Mouse (Mus musculus): ENCODE results near the gene Olfr1413.

The Olfr1413 gene

DNA sequence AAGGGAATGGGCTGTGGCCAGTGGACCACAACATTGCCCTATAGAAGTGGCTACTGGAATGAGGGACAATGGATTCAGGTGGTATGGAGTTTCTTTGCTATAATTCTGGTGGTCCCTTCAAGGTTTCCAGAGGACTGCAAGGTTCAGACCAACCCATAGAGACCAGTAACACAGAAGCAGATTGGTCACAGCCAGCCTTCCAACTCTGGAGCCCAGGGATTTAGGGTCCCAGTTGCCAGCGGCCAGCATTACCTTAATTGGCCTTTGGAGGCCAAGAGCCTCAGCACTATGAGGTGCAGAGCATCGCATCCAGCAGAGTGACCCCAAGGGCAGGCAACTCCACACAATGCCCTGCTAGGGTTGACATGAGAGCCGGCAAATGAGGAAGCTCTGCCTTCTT, at the start of gene Olfr1413:
Gene Olfr1413 (plus strand): TSS at position 301 of the 400 bp plus-strand sequence.
- in situ Hi-C loops (cut with MboI; ENCODE audit: unreplicated experiment in 2 of 2): no loop called here

DNA sequence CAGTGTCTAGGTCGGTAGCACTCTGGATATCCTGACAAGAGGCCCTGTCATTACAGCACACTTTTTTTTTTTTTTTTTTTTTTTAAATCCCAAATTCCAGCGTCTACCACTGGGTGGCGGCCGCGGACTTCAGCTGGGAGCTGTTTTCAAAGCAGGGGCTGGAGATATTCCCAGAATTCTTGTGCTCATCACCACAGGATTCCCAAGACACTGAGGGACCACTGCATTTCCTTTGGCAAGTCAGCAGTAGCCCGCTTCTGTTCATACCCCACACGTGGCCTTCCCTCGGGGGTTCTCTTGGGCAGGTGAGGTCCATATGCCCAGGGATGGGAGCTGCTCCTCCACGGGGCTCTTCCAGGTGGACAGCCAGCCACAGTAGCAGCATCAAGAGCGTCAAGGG, 49.7 kb upstream of the Olfr1413 start:
- in situ Hi-C loops (cut with MboI; ENCODE audit: unreplicated experiment in 2 of 2): no loop called here

GRCm38 (mm10) chr1:92523764-92524163, 47.4 kb upstream of the Olfr1413 start:
- in situ Hi-C loops (cut with MboI; ENCODE audit: unreplicated experiment in 2 of 2): no loop called here

- in situ Hi-C loops (cut with MboI; ENCODE audit: unreplicated experiment in 2 of 2): no loop called here
Observed at GRCm38 (mm10) chr1:92536972-92537371, 34.1 kb upstream of the Olfr1413 start.

DNA sequence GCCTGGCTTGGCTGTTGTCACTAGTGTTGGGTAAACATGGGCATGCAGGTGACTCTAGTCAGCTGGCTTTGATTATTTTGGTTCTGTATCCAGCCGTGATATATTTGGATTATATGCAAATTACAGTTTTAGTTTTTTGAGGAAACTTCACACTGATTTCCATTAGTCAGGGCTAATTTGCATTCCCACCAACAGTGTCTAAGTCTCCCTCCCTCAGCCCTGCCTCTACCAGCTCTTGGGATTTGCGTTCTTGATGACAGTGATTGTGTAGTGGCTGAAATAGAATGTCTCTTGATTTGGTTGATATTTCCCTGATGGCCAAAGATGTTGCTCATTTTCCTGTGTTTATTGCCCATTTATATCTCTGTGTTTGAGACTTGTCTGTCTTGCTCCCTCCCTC, 32.1 kb upstream of the Olfr1413 start:
- in situ Hi-C loops (cut with MboI; ENCODE audit: unreplicated experiment in 2 of 2): no loop called here

- in situ Hi-C loops (cut with MboI; ENCODE audit: unreplicated experiment in 2 of 2): no loop called here
Observed at GRCm38 (mm10) chr1:92545929-92546328, 25.2 kb upstream of the Olfr1413 start.

DNA sequence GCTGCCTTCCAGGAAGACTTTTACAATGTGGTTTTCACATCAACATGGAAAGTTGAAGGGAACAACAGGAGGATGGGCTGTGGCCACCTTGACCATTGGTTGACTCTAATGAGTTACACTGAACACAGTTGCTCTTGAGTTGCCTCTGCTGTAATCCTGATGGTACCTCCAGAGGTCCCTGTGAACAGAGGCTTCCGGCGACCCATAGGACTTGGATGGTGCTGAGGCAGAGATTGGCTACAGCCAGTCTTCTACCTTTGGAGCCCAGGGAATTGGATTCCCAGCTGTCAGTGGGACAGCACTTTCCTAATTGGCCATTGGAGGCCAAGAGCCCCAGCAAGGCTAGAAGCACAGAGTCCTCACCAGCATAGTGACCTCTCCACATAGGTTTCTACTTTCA, 14.4 kb downstream of the Olfr1413 start, which contains the start of gene Olfr1412:
Gene Olfr1412 (plus strand): TSS at position 301 of the 400 bp plus-strand sequence.
- in situ Hi-C loops (cut with MboI; ENCODE audit: unreplicated experiment in 2 of 2): no loop called here

DNA sequence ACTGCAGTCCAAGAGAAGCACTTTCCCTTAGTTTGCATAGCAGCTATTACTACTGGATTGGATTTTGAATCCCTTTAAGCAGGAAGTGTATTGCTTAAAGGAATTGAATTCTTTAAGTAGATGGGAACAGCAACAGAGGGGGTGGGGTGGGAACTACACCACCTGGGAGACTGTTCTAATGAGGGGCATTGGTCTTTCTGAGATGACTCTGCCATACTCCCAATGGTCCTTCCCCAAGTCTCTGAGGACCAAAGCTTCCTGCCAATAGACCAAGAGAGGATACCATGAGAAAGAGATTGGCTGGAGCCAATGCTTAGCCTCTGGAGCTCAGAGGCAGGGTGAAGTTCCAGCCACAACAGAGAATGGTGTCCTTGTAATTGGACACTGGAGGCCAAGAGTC, 23.0 kb downstream of the Olfr1413 start, which contains the start of gene Olfr1411:
Gene Olfr1411 (plus strand): TSS at position 301 of the 400 bp plus-strand sequence.
- in situ Hi-C loops (cut with MboI; ENCODE audit: unreplicated experiment in 2 of 2): no loop called here

DNA sequence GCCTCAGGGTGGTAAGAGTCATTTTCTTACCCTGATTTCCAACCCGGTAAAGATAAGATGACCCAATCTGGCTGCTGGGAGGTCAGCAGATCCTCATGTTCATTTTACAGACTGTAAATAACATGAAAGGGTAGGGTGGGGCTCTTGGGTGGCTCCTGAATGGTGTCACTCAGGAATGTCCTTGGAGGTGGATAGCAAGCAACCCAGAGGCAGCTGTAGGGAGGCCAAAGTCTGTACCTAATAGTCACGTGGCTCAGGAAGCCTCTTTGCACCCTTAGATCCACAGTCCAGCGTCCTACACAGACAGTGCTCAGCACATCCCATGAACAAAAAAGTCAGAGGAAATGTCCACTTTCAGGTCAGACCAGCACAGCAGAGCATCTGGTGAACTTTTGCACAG, 24.9 kb downstream of the Olfr1413 start:
- in situ Hi-C loops (cut with MboI; ENCODE audit: unreplicated experiment in 2 of 2): no loop called here

- in situ Hi-C loops (cut with MboI; ENCODE audit: unreplicated experiment in 2 of 2): loop anchor here in 1 of 2 experiments (25.0 kb wide), 1 partner anchor 232 kb away; the partner anchor contains the start of gene Gpc1
Observed at GRCm38 (mm10) chr1:92605482-92605881, 34.4 kb downstream of the Olfr1413 start, which contains the start of gene Olfr1410. TSS of gene Olfr1410 (plus strand) at chr1:92605782.

- in situ Hi-C loops (cut with MboI; ENCODE audit: unreplicated experiment in 2 of 2): loop anchor here in 1 of 2 experiments (25.0 kb wide), 1 partner anchor 230 kb away; the partner anchor contains the start of gene Gpc1
Observed at GRCm38 (mm10) chr1:92607711-92608110, 36.6 kb downstream of the Olfr1413 start.

DNA sequence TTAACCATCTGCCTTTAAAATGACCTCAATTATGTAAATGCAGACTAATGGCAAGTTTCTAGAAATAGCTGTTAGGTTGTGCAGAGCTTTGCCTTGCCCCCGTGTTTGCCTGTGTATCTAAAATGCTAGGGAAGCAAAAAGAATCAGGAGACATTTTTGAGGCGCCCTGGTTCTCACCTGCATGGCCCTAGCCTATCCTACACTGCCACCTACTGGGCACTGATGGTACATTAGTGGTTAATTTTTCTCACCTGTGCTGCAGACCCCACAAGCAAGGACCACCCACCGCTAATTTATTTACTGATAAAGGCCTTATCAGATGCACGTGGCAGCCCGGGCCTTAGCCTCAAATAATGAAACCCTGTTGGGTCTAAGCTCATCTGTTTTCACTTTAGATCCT, 39.9 kb downstream of the Olfr1413 start:
- in situ Hi-C loops (cut with MboI; ENCODE audit: unreplicated experiment in 2 of 2): loop anchor here (5.0 to 25.0 kb wide), 6 partner anchors 226 to 1186 kb away; partner anchors contain the start of gene Gpc1 (in 1 of the 2)

DNA sequence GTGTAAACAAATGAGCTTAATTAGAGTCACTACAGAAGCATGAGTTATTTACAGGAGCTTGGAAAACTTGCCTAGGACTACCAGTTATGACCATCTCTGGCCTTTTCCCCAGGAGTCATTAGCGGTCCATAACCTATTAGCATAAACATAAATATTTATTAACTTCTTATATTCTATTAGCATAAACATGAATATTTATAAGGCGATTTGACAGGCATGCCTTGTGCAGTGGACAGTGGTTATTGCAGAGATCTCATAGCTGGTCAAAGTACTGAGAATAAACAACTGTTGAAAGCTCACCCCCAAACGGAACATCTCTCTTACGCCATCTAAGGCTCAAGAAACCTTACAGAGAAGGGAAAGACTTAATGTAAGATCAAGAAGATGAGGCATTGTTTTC, 42.1 kb downstream of the Olfr1413 start:
- in situ Hi-C loops (cut with MboI; ENCODE audit: unreplicated experiment in 2 of 2): loop anchor here (5.0 to 25.0 kb wide), 6 partner anchors 224 to 1188 kb away; partner anchors contain the start of gene Gpc1 (in 1 of the 2)

DNA sequence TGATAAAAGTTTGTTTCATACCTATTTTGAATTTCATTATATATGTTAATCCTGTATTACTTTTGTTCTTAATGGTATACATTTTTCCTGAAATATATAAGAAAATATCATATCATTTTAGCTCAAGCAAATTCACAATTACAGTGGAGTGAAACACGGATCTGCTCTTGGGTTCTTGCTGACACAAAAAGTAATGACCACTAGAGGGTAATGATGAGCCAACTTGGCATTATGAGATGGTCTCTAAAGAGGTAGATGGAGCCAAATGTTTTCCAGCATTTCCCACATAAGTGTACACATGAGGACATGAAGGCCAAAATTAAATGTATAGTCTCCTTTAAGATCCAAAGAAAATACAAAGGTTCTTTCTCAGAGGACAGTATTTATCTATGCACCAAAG, 43.4 kb downstream of the Olfr1413 start:
- in situ Hi-C loops (cut with MboI; ENCODE audit: unreplicated experiment in 2 of 2): loop anchor here (5.0 to 25.0 kb wide), 6 partner anchors 223 to 1190 kb away; partner anchors contain the start of gene Gpc1 (in 1 of the 2)

GRCm38 (mm10) chr1:92616046-92616445, 44.9 kb downstream of the Olfr1413 start:
- in situ Hi-C loops (cut with MboI; ENCODE audit: unreplicated experiment in 2 of 2): loop anchor here (10.0 to 25.0 kb wide), 5 partner anchors 221 to 1191 kb away; partner anchors contain the start of gene Gpc1 (in 1 of the 2)

DNA sequence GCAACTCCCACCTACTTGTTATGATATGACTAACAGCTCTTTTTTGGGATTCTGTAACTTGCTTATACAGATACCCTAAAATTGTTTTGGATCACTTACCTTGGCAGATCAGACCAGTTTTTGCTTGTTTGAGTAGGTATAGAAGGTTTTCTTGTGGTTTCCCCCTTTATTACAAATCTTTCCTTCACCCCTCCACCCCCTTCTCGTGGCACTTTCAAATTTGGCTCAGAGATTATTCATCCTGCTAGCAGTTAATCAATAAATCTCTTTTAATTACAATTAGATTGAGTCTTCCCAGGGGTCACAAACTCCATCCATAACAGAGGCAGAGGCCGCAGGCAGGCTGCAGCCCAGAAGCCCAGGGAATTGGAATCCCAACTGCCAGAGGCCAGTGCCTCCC, 46.4 kb downstream of the Olfr1413 start, which contains the start of gene Olfr12:
Gene Olfr12 (plus strand): TSS at position 301 of the 400 bp plus-strand sequence.
- in situ Hi-C loops (cut with MboI; ENCODE audit: unreplicated experiment in 2 of 2): loop anchor here (10.0 to 25.0 kb wide), 5 partner anchors 220 to 1193 kb away; partner anchors contain the start of gene Gpc1 (in 1 of the 2)

- in situ Hi-C loops (cut with MboI; ENCODE audit: unreplicated experiment in 2 of 2): loop anchor here (10.0 to 25.0 kb wide), 5 partner anchors 219 to 1194 kb away; partner anchors contain the start of gene Gpc1 (in 1 of the 2)
Observed at GRCm38 (mm10) chr1:92618360-92618759, 47.2 kb downstream of the Olfr1413 start.
